Mouse (Mus musculus): ENCODE measurements at regions not wholly inside any gene's neighbourhood (a gene's known extent, or its start where the extent isn't known, plus 50 kb on each side); places are given as distances from the start of the nearest gene placed in this dataset.
"Not testable (repeated sequence)": the region's sequence is repeated elsewhere in the genome, so short reads cannot be mapped to it uniquely, and the experiment has no call there.

DNA sequence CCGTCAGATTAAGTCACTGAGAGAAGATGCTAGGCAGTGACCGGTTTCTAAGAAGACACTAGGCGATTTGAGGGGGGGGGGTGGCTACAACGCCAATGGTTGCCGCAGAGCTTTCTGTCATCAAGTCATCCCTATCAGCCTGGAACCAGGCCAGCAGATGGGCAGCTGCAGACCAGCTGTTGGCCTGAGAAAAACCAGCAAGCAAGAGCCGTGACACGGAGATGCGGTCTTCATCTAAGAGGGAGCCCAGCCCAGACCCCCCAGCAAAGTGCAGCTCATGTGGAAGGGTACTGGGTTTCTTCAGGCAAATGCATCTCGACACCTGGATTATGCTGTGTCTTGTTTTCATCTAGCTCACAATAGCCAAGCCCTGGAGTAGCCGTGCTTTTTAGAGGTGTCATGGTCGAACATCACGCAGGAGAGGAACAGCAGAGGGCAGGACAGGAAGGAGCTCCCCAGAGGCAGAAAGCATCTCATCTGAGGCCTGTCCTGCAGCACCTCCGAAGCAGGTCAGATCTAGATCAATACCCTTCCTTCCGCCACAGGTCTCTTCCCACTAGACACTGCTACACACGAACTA lies 76.3 kb downstream of the Cpn2 start:
- Histone ChIP-seq H3K27me3 (replicated peaks; ENCODE audit: control insufficient read depth, insufficient read depth, low read length) (no peaks in the 10 kb centered on the region), H3K36me3 (ENCODE audit: control insufficient read depth, insufficient read depth, low read length) (no peaks in the 10 kb centered on the region), H3K27ac (ENCODE audit: insufficient read depth, low read depth, low read length) (no peak overlapping the region), H3K4me3 (ENCODE audit: insufficient read depth, low read depth, low read length) (no peak overlapping the region), H3K4me1 (ENCODE audit: control insufficient read depth, insufficient read depth, low read length) (peaks cover 32% of the 10 kb centered on the region)
- 93% methylated on average over 15 of the region's 15 CpGs for WGBS
- DNase-seq = no peak
- no peak for TF ChIP-seq CTCF (conservative IDR thresholded peaks at IDR 0.05; ENCODE audit: insufficient read depth, insufficient read length, low read depth, low read length)
- TF ChIP-seq POLR2A (IDR thresholded peaks at IDR 0.05; ENCODE audit: low read depth, low read length) = no peak

DNA sequence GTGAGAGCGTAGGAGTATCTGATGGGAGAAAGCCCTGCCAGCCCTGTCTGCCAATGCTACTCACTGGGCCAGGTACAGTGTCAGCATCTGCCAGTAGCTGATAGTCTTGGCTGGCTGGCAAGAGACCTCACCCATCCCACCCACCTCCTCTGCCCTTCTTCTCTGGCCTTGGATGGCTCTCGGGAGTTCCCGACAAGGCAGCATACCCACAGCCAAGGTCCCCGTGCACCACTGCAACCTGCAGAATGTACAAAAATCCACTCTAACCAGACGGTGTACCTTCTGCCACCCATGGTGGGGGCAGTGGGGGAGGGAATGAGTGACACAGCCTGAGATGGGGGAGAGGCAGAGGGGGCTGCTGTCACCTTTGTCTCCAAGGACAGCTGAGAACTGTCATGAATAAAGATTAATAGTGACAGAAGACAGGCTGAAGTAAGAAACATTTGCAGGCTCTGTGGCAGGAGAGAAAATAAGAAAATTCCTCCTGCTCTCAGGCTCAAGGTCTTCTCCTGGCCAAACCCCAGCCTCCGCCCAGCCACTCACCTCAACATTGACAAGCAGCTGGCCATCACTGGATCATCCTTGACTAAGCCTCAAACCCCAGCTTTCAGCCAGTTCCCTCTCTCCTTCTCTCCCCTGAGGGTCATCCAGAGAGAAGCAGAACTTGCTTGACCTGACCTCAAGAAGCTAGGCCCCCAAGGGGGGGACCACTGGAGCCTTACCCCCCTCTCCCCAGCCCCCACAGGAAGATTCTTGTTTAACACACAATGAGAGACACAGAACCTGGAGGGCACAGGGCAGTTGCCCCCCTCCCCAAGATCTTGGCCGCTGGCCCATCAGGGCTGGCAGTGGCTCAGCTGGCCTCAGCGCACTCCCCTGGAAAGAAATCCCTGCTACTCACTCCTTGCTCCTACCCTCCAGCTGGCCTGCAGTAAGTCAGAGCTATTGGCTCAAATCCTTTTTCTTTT lies 73.7 kb downstream of the Cpn2 start:
- H3K27me3 ChIP-seq (replicated peaks; ENCODE audit: control insufficient read depth, insufficient read depth, low read length) = no peaks in the 10 kb centered on the region

DNA sequence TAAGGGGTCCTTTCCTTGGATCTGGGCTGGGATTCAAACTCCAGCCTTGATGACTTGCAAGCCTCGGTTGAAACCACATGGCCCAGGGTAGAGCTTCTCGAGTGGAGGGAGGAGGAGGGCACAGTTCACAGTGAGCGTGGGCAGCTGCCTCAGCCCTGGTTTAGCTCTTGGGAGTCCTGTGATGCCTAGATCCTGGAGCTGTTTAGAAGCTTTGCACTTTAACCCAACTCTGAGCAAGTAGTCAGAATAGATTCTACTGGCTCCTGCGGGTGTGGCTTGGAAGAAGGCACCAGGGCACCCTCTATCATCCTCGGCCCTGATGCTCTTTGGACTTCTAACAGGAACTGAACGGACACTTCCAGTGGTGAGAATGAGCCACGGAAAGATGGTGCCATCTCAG lies 72.5 kb downstream of the Cpn2 start:
- Histone ChIP-seq H3K36me3 (ENCODE audit: control insufficient read depth, insufficient read depth, low read length) (no peaks in the 10 kb centered on the region), H3K4me1 (ENCODE audit: control insufficient read depth, insufficient read depth, low read length) (peaks cover 10% of the 10 kb centered on the region), H3K27me3 (replicated peaks; ENCODE audit: control insufficient read depth, insufficient read depth, low read length) (no peaks in the 10 kb centered on the region), H3K27ac (ENCODE audit: insufficient read depth, low read depth, low read length) (no peak overlapping the region), H3K4me3 (ENCODE audit: insufficient read depth, low read depth, low read length) (no peak overlapping the region)
- 63% methylated on average over 7 of the region's 7 CpGs for WGBS
- TF ChIP-seq CTCF (conservative IDR thresholded peaks at IDR 0.05; ENCODE audit: insufficient read depth, insufficient read length, low read depth, low read length) (no peak), POLR2A (IDR thresholded peaks at IDR 0.05; ENCODE audit: low read depth, low read length) (no peak)
- peak; percentile 69 for DNase-seq

More for the DNA sequence above, 73.7 kb downstream of the Cpn2 start:
- TF ChIP-seq CTCF (conservative IDR thresholded peaks at IDR 0.05; ENCODE audit: insufficient read depth, insufficient read length, low read depth, low read length) (no peak), POLR2A (IDR thresholded peaks at IDR 0.05; ENCODE audit: low read depth, low read length) (no peak)
- Histone ChIP-seq H3K4me1 (ENCODE audit: control insufficient read depth, insufficient read depth, low read length) (peaks cover 18% of the 10 kb centered on the region), H3K36me3 (ENCODE audit: control insufficient read depth, insufficient read depth, low read length) (no peaks in the 10 kb centered on the region), H3K27ac (ENCODE audit: insufficient read depth, low read depth, low read length) (no peak overlapping the region), H3K4me3 (ENCODE audit: insufficient read depth, low read depth, low read length) (no peak overlapping the region)
- peak; percentile 74 for DNase-seq
- 43% methylated on average over 8 of the region's 8 CpGs for WGBS

GRCm38 (mm10) chr16:30195859-30196258 lies 71.4 kb downstream of the Cpn2 start:
- 100% methylated on average over 2 of the region's 2 CpGs for WGBS
- H3K27me3 ChIP-seq (replicated peaks; ENCODE audit: control insufficient read depth, insufficient read depth, low read length) = not testable (repeated sequence)
- peaks cover 10% of the 10 kb centered on the region for H3K4me1 ChIP-seq (ENCODE audit: control insufficient read depth, insufficient read depth, low read length)

DNA sequence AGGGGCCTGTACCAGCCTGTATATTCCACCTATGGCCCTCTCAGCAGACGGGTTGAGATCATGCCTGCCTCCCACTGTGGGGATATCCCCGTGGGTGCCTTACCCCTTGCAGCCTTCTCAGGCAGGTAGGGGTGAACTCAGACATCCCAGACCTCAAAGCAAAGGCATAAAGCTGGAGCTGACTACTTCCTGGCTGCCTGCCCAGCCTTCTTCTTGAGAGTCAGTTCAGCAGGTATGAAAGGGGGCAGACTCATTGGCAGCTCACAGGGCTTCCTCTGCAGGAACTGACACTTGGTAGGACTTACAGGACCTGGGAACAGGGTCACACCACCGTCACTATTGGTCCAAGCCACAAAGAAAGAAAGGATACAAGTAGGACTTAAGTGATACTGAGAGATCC lies 69.9 kb downstream of the Cpn2 start:
- WGBS = 64% methylated on average over 3 of the region's 3 CpGs
- no peak overlapping the region for H3K4me3 ChIP-seq (ENCODE audit: insufficient read depth, low read depth, low read length)
- peaks cover 10% of the 10 kb centered on the region for H3K4me1 ChIP-seq (ENCODE audit: control insufficient read depth, insufficient read depth, low read length)
- H3K36me3 ChIP-seq (ENCODE audit: control insufficient read depth, insufficient read depth, low read length) = no peaks in the 10 kb centered on the region
- H3K27me3 ChIP-seq (replicated peaks; ENCODE audit: control insufficient read depth, insufficient read depth, low read length) = no peaks in the 10 kb centered on the region
- TF ChIP-seq POLR2A (IDR thresholded peaks at IDR 0.05; ENCODE audit: low read depth, low read length) (no peak), CTCF (conservative IDR thresholded peaks at IDR 0.05; ENCODE audit: insufficient read depth, insufficient read length, low read depth, low read length) (no peak)
- no peak for DNase-seq
- no peak overlapping the region for H3K27ac ChIP-seq (ENCODE audit: insufficient read depth, low read depth, low read length)

More at GRCm38 (mm10) chr16:30195859-30196258, 71.4 kb downstream of the Cpn2 start:
- DNase-seq; H3K27ac ChIP-seq (ENCODE audit: insufficient read depth, low read depth, low read length); H3K36me3 ChIP-seq (ENCODE audit: control insufficient read depth, insufficient read depth, low read length); H3K4me3 ChIP-seq (ENCODE audit: insufficient read depth, low read depth, low read length): not testable (repeated sequence)

DNA sequence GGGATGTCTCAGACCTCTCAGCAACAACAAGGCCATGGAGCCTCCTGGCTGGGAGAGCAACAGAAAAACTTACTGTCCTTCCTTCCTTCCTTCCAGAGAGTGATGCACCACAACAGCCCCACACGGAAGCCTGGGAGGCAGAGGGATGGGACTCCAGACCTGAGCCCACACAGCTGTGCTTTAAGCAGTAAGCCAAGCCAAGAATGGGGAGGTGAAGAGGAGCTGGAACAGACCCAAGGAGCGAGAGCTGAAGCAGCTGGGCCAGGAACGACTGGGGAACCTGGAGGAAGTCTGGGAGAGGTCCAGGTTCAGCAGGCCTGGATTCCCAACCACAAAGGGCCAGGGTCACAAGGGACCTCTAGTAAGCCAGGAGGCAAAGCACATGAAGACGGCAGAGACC lies 67.5 kb downstream of the Cpn2 start:
- Histone ChIP-seq H3K4me1 (ENCODE audit: control insufficient read depth, insufficient read depth, low read length) (peaks cover under 1% of the 10 kb centered on the region), H3K27ac (ENCODE audit: insufficient read depth, low read depth, low read length) (no peak overlapping the region), H3K27me3 (replicated peaks; ENCODE audit: control insufficient read depth, insufficient read depth, low read length) (no peaks in the 10 kb centered on the region), H3K36me3 (ENCODE audit: control insufficient read depth, insufficient read depth, low read length) (no peaks in the 10 kb centered on the region), H3K4me3 (ENCODE audit: insufficient read depth, low read depth, low read length) (no peak overlapping the region)
- DNase-seq = no peak
- 59% methylated on average over 4 of the region's 4 CpGs for WGBS
- TF ChIP-seq CTCF (conservative IDR thresholded peaks at IDR 0.05; ENCODE audit: insufficient read depth, insufficient read length, low read depth, low read length) (no peak), POLR2A (IDR thresholded peaks at IDR 0.05; ENCODE audit: low read depth, low read length) (no peak)

GRCm38 (mm10) chr16:30204144-30204543 lies 63.2 kb downstream of the Cpn2 start:
- 75% methylated on average over 4 of the region's 4 CpGs for WGBS
- H3K36me3 ChIP-seq (ENCODE audit: control insufficient read depth, insufficient read depth, low read length) = no peaks in the 10 kb centered on the region
- DNase-seq = no peak
- H3K27me3 ChIP-seq (replicated peaks; ENCODE audit: control insufficient read depth, insufficient read depth, low read length) = no peaks in the 10 kb centered on the region
- no peaks in the 10 kb centered on the region for H3K4me1 ChIP-seq (ENCODE audit: control insufficient read depth, insufficient read depth, low read length)
- no peak overlapping the region for H3K4me3 ChIP-seq (ENCODE audit: insufficient read depth, low read depth, low read length)
- TF ChIP-seq POLR2A (IDR thresholded peaks at IDR 0.05; ENCODE audit: low read depth, low read length) = no peak
- TF ChIP-seq CTCF (conservative IDR thresholded peaks at IDR 0.05; ENCODE audit: insufficient read depth, insufficient read length, low read depth, low read length) = no peak
- H3K27ac ChIP-seq (ENCODE audit: insufficient read depth, low read depth, low read length) = no peak overlapping the region

Data from kidney, adult 2 months (tissue).